Mouse (Mus musculus): ENCODE measurements around the gene Senp5. TPM values are rescaled to one million over a fixed set of nuclear protein-coding genes. Genes with fewer than 3 reads are reported as not detected.

Senp5 gene
- polyA plus RNA-seq (2012; ENCODE audit: insufficient read depth, insufficient read length, missing spikeins), result 13.6 and 14.4 TPM in 2 replicates

GRCm38 (mm10) chr16:32002509-32003477, at the start of gene Senp5:
TSS of gene Senp5 (minus strand) at chr16:32003287.
- Histone ChIP-seq H3K4me3 (ENCODE audit: insufficient read depth, low read length) (peak within 1 kb of the TSS; percentile 80), H3K4me1 (ENCODE audit: control insufficient read depth, insufficient read depth, low read length) (peaks cover 14% of the 10 kb centered on the region), H3K27ac (ENCODE audit: insufficient read depth, low read depth, low read length) (peak within 1 kb of the TSS; percentile 63)
- no peak; the same call in 1 of the 2 replicates for TF ChIP-seq POLR2A (IDR thresholded peaks at IDR 0.05; ENCODE audit: borderline replicate concordance, low read depth, low read length)
- no peak for TF ChIP-seq CTCF (IDR thresholded peaks at IDR 0.05; ENCODE audit: low read depth, low read length)

GRCm38 (mm10) chr16:32042367-32042766, 39.3 kb upstream of the Senp5 start:
- TF ChIP-seq CTCF (IDR thresholded peaks at IDR 0.05; ENCODE audit: low read depth, low read length) (peak; percentile 27; the same call in 1 of the 2 replicates), POLR2A (IDR thresholded peaks at IDR 0.05; ENCODE audit: borderline replicate concordance, low read depth, low read length) (no peak)
- no peaks in the 10 kb centered on the region for H3K4me1 ChIP-seq (ENCODE audit: control insufficient read depth, insufficient read depth, low read length)
- H3K4me3 ChIP-seq (ENCODE audit: insufficient read depth, low read length), result no peak overlapping the region
- H3K27ac ChIP-seq (ENCODE audit: insufficient read depth, low read depth, low read length), result no peak overlapping the region

- H3K27ac ChIP-seq (ENCODE audit: insufficient read depth, low read depth, low read length), result no peak overlapping the region
- TF ChIP-seq CTCF (IDR thresholded peaks at IDR 0.05; ENCODE audit: low read depth, low read length) (no peak), POLR2A (IDR thresholded peaks at IDR 0.05; ENCODE audit: borderline replicate concordance, low read depth, low read length) (no peak)
- H3K4me3 ChIP-seq (ENCODE audit: insufficient read depth, low read length), result no peak overlapping the region
- H3K4me1 ChIP-seq (ENCODE audit: control insufficient read depth, insufficient read depth, low read length), result no peaks in the 10 kb centered on the region
Measured at GRCm38 (mm10) chr16:32019678-32020077, 16.6 kb upstream of the Senp5 start.

GRCm38 (mm10) chr16:32010330-32010729, 7.2 kb upstream of the Senp5 start:
- no peak overlapping the region for H3K27ac ChIP-seq (ENCODE audit: insufficient read depth, low read depth, low read length)
- no peak overlapping the region for H3K4me3 ChIP-seq (ENCODE audit: insufficient read depth, low read length)
- peaks cover 10% of the 10 kb centered on the region for H3K4me1 ChIP-seq (ENCODE audit: control insufficient read depth, insufficient read depth, low read length)
- TF ChIP-seq POLR2A (IDR thresholded peaks at IDR 0.05; ENCODE audit: borderline replicate concordance, low read depth, low read length) (no peak), CTCF (IDR thresholded peaks at IDR 0.05; ENCODE audit: low read depth, low read length) (no peak)

GRCm38 (mm10) chr16:32009913-32010312, 6.8 kb upstream of the Senp5 start:
- TF ChIP-seq CTCF (IDR thresholded peaks at IDR 0.05; ENCODE audit: low read depth, low read length), result no peak
- TF ChIP-seq POLR2A (IDR thresholded peaks at IDR 0.05; ENCODE audit: borderline replicate concordance, low read depth, low read length), result no peak
- Histone ChIP-seq H3K27ac (ENCODE audit: insufficient read depth, low read depth, low read length) (no peak overlapping the region), H3K4me1 (ENCODE audit: control insufficient read depth, insufficient read depth, low read length) (peaks cover 10% of the 10 kb centered on the region), H3K4me3 (ENCODE audit: insufficient read depth, low read length) (no peak overlapping the region)

GRCm38 (mm10) chr16:32008529-32009293, 5.6 kb upstream of the Senp5 start:
- H3K27ac ChIP-seq (ENCODE audit: insufficient read depth, low read depth, low read length), result no peak overlapping the region
- no peak for TF ChIP-seq CTCF (IDR thresholded peaks at IDR 0.05; ENCODE audit: low read depth, low read length)
- no peak for TF ChIP-seq POLR2A (IDR thresholded peaks at IDR 0.05; ENCODE audit: borderline replicate concordance, low read depth, low read length)
- no peak overlapping the region for H3K4me3 ChIP-seq (ENCODE audit: insufficient read depth, low read length)
- H3K4me1 ChIP-seq (ENCODE audit: control insufficient read depth, insufficient read depth, low read length), result peaks cover 14% of the 10 kb centered on the region

- H3K4me1 ChIP-seq (ENCODE audit: control insufficient read depth, insufficient read depth, low read length), result peaks cover 13% of the 10 kb centered on the region
- TF ChIP-seq POLR2A (IDR thresholded peaks at IDR 0.05; ENCODE audit: borderline replicate concordance, low read depth, low read length) (no peak), CTCF (IDR thresholded peaks at IDR 0.05; ENCODE audit: low read depth, low read length) (no peak)
- H3K27ac ChIP-seq (ENCODE audit: insufficient read depth, low read depth, low read length), result no peak overlapping the region
- no peak overlapping the region for H3K4me3 ChIP-seq (ENCODE audit: insufficient read depth, low read length)
Measured at GRCm38 (mm10) chr16:32004731-32005130, 1.6 kb upstream of the Senp5 start.

- Histone ChIP-seq H3K4me1 (ENCODE audit: control insufficient read depth, insufficient read depth, low read length) (peaks cover 7% of the 10 kb centered on the region), H3K4me3 (ENCODE audit: insufficient read depth, low read length) (no peak overlapping the region), H3K27ac (ENCODE audit: insufficient read depth, low read depth, low read length) (no peak overlapping the region)
- TF ChIP-seq POLR2A (IDR thresholded peaks at IDR 0.05; ENCODE audit: borderline replicate concordance, low read depth, low read length), result no peak
- no peak for TF ChIP-seq CTCF (IDR thresholded peaks at IDR 0.05; ENCODE audit: low read depth, low read length)
Measured at GRCm38 (mm10) chr16:31996371-31996770, 6.7 kb downstream of the Senp5 start.

GRCm38 (mm10) chr16:31993946-31994345, 9.1 kb downstream of the Senp5 start:
- Histone ChIP-seq H3K4me1 (ENCODE audit: control insufficient read depth, insufficient read depth, low read length) (no peaks in the 10 kb centered on the region), H3K27ac (ENCODE audit: insufficient read depth, low read depth, low read length) (no peak overlapping the region), H3K4me3 (ENCODE audit: insufficient read depth, low read length) (no peak overlapping the region)
- TF ChIP-seq POLR2A (IDR thresholded peaks at IDR 0.05; ENCODE audit: borderline replicate concordance, low read depth, low read length) (no peak), CTCF (IDR thresholded peaks at IDR 0.05; ENCODE audit: low read depth, low read length) (no peak)
